Mouse (Mus musculus) CH12.LX (cell line): ENCODE measurements around the gene Zfp317. TPM values are rescaled to one million over a fixed set of nuclear protein-coding genes. Genes with fewer than 3 reads are reported as not detected.
"Not testable (repeated sequence)": the region's sequence is repeated elsewhere in the genome, so short reads cannot be mapped to it uniquely, and the experiment has no call there.

Experiments used
- DNase-seq: peaks from one replicate; pipeline ENCODE4 v3.0.0-alpha.2; 2013; ENCODE audit errors: extremely low read depth
- H3K27ac ChIP-seq: 2 replicates; pipeline ENCODE4 v1.5.1; 2012; ENCODE audit warnings: low read depth, mild to moderate bottlenecking, control low read depth, moderate library complexity; ENCODE audit not compliant: insufficient read depth
- H3K27me3 ChIP-seq: replicated peaks from 2 replicates; pipeline ENCODE3; 2012; ENCODE audit warnings: inconsistent platforms
- H3K36me3 ChIP-seq, 2 experiments: replicated peaks in 1 of 2; 2 replicates each; pipeline versions ENCODE3 to v1.6.1; 2012; ENCODE audit warnings: inconsistent platforms in 1 of 2, low read length in 1 of 2, mild to moderate bottlenecking in 1 of 2, mixed read lengths in 1 of 2, moderate library complexity in 1 of 2; ENCODE audit not compliant: control insufficient read depth in 1 of 2, insufficient read depth in 1 of 2
- H3K4me1 ChIP-seq, 2 experiments: 2 replicates each; pipeline ENCODE4 v1.6.1; 2012; ENCODE audit warnings: inconsistent platforms in 1 of 2, moderate library complexity in 1 of 2; ENCODE audit not compliant: insufficient read depth in 2 of 2, control insufficient read depth in 1 of 2
- H3K4me2 ChIP-seq: 2 replicates; pipeline ENCODE4 v1.6.1; 2012; ENCODE audit warnings: low read depth, mild to moderate bottlenecking, control low read depth; ENCODE audit not compliant: poor library complexity, insufficient read depth, severe bottlenecking
- H3K4me3 ChIP-seq, 3 experiments: fragments of 150-350 bp in 1 of 3; sonication (generic) in 1 of 3; replicated peaks in 1 of 3; 2 replicates each; pipeline versions ENCODE3 to v1.5.1; 2011 to 2012; ENCODE audit warnings: low read depth in 2 of 3, low read length in 2 of 3, mild to moderate bottlenecking in 2 of 3, moderate library complexity in 2 of 3, control low read depth in 1 of 3, improper control_type of control experiment in 1 of 3, inconsistent platforms in 1 of 3, mixed read lengths in 1 of 3; ENCODE audit not compliant: poor library complexity in 1 of 3
- H3K79me2 ChIP-seq: replicated peaks from 2 replicates; pipeline ENCODE4 v1.6.1; 2012; ENCODE audit warnings: mild to moderate bottlenecking, moderate library complexity; ENCODE audit not compliant: control insufficient read depth, poor library complexity, insufficient read depth, severe bottlenecking; ENCODE audit errors: extremely low read depth
- H3K9ac ChIP-seq: 2 replicates; pipeline ENCODE4 v1.6.1; 2012; ENCODE audit warnings: low read depth, mild to moderate bottlenecking, control low read depth, moderate library complexity; ENCODE audit not compliant: insufficient read depth
- H3K9me3 ChIP-seq: replicated peaks from 2 replicates; pipeline ENCODE3; 2012; ENCODE audit warnings: low read length, inconsistent platforms, mixed read lengths
- BHLHE40 ChIP-seq: IDR thresholded peaks from 2 replicates; pipeline ENCODE4 v1.6.1; 2011; ENCODE audit warnings: mild to moderate bottlenecking, low read depth, low read length, improper control_type of control experiment
- CHD2 ChIP-seq: IDR thresholded peaks from 2 replicates; pipeline ENCODE4 v1.6.1; 2011; ENCODE audit warnings: low read length, improper control_type of control experiment
- E2F4 ChIP-seq: IDR thresholded peaks from 2 replicates; pipeline ENCODE4 v1.6.1; 2011; ENCODE audit warnings: low read depth, low read length, improper control_type of control experiment; ENCODE audit not compliant: insufficient replicate concordance
- ELF1 ChIP-seq: IDR thresholded peaks from 2 replicates; pipeline ENCODE4 v1.6.1; 2014; ENCODE audit warnings: low read depth, mild to moderate bottlenecking, inconsistent platforms, low read length, improper control_type of control experiment
- ETS1 ChIP-seq: conservative IDR thresholded peaks from 2 replicates; pipeline ENCODE4 v1.6.1; 2012; ENCODE audit warnings: low read depth, mild to moderate bottlenecking, inconsistent platforms, low read length, improper control_type of control experiment, moderate library complexity
- KAT2A ChIP-seq: IDR thresholded peaks from 2 replicates; pipeline ENCODE4 v1.6.1; 2012; ENCODE audit warnings: low read length, improper control_type of control experiment, inconsistent platforms; ENCODE audit not compliant: insufficient replicate concordance
- MEF2A ChIP-seq: IDR thresholded peaks from 2 replicates; pipeline ENCODE4 v1.6.1; 2014; ENCODE audit warnings: low read depth, mild to moderate bottlenecking, inconsistent platforms, low read length, improper control_type of control experiment, borderline replicate concordance
- MYC ChIP-seq: IDR thresholded peaks from 2 replicates; pipeline ENCODE4 v1.6.1; 2011; ENCODE audit warnings: low read depth, mild to moderate bottlenecking, improper control_type of control experiment, low read length
- NRF1 ChIP-seq: IDR thresholded peaks from 2 replicates; pipeline ENCODE4 v1.6.1; 2014; ENCODE audit warnings: low read depth, mild to moderate bottlenecking, inconsistent platforms, low read length, improper control_type of control experiment, moderate library complexity
- SIN3A ChIP-seq: IDR thresholded peaks from 2 replicates; pipeline ENCODE4 v1.6.1; 2012; ENCODE audit warnings: low read length, improper control_type of control experiment, inconsistent platforms
- UBTF ChIP-seq: IDR thresholded peaks from 2 replicates; pipeline ENCODE4 v1.6.1; 2012; ENCODE audit warnings: low read depth, mild to moderate bottlenecking, inconsistent platforms, low read length, improper control_type of control experiment, moderate library complexity
- ZMIZ1 ChIP-seq: IDR thresholded peaks from 2 replicates; pipeline ENCODE4 v1.6.1; 2012; ENCODE audit warnings: low read depth, mild to moderate bottlenecking, inconsistent platforms, low read length, improper control_type of control experiment
- ZNF384 ChIP-seq: IDR thresholded peaks from 2 replicates; pipeline ENCODE4 v1.6.1; 2012; ENCODE audit warnings: low read depth, low read length, improper control_type of control experiment, inconsistent platforms
- dilution Hi-C: fragments of 300-500 bp; cut with MboI; formaldehyde crosslinking; loops from 2 replicates; pipeline ENCODE4 v1.14.3; 2020; ENCODE audit warnings: low sequenced_read_pairs; ENCODE audit not compliant: extremely low pct_unique_long_range_greater_than_20kb, extremely low pct_ligation_motif_present
- in situ Hi-C: fragments of 300-500 bp; cut with MboI; formaldehyde crosslinking; loops from 3 replicates; pipeline ENCODE4 v1.14.3; 2019; ENCODE audit warnings: low sequenced_read_pairs, low pct_ligation_motif_present, low pct_unique_long_range_greater_than_20kb, mixed read lengths
- polyA plus RNA-seq: library from polyadenylated mRNA; unstranded; fragments of >175 nt; gene quantifications from 2 replicates; pipeline ENCODE4 v1.2.1, GENCODE M21; 2012; ENCODE audit warnings: low read depth; ENCODE audit not compliant: insufficient read length
- total RNA-seq, 2 experiments: library from RNA; depleted of rRNA; stranded (reverse); fragments of 300-350 nt in 1 of 2; fragments of >200 nt in 1 of 2; gene quantifications; 2 replicates each; pipeline ENCODE4 v1.2.3; 2012 to 2014

Zfp317 gene
- total and polyA plus RNA-seq, 3 experiments: 10.7 to 25.9 (median 15.6) TPM

DNA sequence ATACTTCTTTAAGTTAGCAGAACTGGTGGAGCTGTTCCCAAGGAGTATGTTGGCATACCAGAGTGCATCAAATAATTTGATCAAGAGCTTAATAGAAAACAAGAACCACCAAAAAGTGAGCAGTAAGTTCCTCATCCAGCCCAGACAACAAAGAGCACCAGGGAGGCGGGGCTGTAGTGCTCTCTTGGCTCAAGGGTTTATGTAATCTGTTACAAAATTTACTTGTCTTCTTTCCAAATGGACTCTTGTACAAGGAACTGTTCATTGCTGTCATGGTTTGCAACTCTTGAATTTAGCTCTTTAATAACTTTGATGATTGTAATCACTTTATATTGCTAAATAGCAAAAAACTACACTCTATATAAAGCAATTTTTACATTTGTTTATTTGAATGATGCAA, 69.5 kb downstream of the Zfp317 start:
- in situ Hi-C loops (no loop called here), dilution Hi-C loops (no loop called here)
- no peaks in the 10 kb centered on the region for H3K4me1 ChIP-seq

DNA sequence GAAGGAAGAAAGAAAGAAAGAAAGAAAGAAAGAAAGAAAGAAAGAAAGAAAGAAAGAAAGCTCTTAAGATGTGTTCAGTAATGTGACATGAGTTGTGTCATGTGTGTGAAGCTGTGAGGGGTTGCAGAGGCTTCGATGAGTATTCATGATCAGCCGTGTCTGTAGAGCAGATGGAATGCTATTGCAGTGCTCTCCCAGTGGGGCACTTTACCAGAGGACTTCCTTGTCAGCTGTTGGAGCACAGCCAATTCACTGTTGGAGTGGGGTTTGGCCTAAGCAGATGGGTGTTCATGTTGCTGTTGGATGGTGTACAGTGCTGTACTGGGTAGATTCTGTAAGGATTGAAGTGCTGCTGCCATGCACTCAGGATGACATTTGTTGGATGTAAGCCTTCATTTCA, 70.5 kb downstream of the Zfp317 start:
- TF ChIP-seq E2F4: no peak
- no peak for TF ChIP-seq ZMIZ1
- no peak for TF ChIP-seq MEF2A
- no peaks in the 10 kb centered on the region for H3K9me3 ChIP-seq
- H3K4me2 ChIP-seq: no peak overlapping the region
- H3K4me3 ChIP-seq: no peak overlapping the region
- no peaks in the 10 kb centered on the region for H3K79me2 ChIP-seq
- in situ Hi-C loops (no loop called here), dilution Hi-C loops (no loop called here)
- H3K4me1 ChIP-seq: no peaks in the 10 kb centered on the region
- H3K27me3 ChIP-seq: no peaks in the 10 kb centered on the region
- H3K27ac ChIP-seq: no peak overlapping the region
- no peak for DNase-seq
- H3K9ac ChIP-seq: no peak overlapping the region
- no peaks in the 10 kb centered on the region for H3K36me3 ChIP-seq

More for the DNA sequence above, 69.5 kb downstream of the Zfp317 start:
- Histone ChIP-seq H3K9me3 (no peaks in the 10 kb centered on the region), H3K27me3 (no peaks in the 10 kb centered on the region), H3K79me2 (no peaks in the 10 kb centered on the region), H3K9ac (no peak overlapping the region), H3K36me3 (no peaks in the 10 kb centered on the region), H3K4me2 (no peak overlapping the region), H3K4me3 (no peak overlapping the region), H3K27ac (no peak overlapping the region)
- no peak for DNase-seq
- TF ChIP-seq ZNF384: no peak
- TF ChIP-seq KAT2A: no peak
- no peak for TF ChIP-seq E2F4
- TF ChIP-seq NRF1: no peak
- TF ChIP-seq UBTF: no peak
- no peak for TF ChIP-seq ETS1
- no peak for TF ChIP-seq BHLHE40
- no peak for TF ChIP-seq CHD2
- no peak for TF ChIP-seq SIN3A
- TF ChIP-seq MYC: no peak
- TF ChIP-seq ELF1: no peak

DNA sequence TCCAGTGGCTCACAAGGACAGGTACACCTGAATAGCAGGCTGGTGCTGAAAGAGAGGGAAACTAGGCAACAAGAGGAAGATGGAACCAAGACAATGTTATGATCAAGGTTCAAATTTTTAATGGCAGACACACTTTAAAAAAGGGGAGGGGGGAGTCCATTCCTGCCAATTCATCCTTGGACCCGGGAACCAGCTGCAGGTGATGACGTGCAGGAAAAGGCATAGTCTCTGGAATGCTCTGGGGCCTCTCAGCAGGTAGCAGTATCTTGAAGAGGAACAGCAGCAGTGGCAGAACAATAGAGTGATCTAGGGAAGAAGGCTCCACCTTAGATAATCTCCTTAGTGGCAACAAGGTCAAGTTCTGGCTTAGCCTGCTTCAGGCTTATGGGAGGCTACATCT, 72.4 kb downstream of the Zfp317 start:
- H3K9me3 ChIP-seq, H3K9ac ChIP-seq, H3K4me2 ChIP-seq, DNase-seq, H3K4me3 ChIP-seq, H3K27ac ChIP-seq, H3K79me2 ChIP-seq, dilution Hi-C loops, H3K27me3 ChIP-seq, H3K36me3 ChIP-seq, H3K4me1 ChIP-seq, in situ Hi-C loops: not testable (repeated sequence)

DNA sequence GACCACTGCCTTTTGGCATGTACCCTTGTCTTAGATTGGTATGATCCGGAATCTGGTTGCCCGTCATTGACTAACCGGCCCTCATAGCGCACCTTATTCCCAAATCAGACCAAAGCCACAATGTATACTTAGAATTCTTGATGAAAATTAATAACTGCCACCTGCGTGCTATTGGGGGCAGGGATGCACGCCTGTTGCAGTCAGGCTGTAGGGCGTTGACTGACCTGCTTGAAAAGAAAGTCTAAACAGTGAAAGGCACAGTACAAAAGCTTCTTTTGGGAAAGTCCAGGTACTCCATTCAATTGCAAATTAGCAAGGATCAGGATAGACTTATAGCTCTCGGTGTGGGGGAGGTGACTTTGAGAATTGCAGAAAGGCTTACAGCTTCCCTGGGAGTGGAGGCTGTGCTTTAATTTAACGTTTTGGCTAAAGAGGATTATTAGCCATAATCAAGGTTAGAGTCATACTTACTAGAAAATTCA, 73.0 kb downstream of the Zfp317 start:
- in situ Hi-C loops, H3K36me3 ChIP-seq, dilution Hi-C loops, H3K27me3 ChIP-seq, H3K79me2 ChIP-seq, H3K4me3 ChIP-seq, DNase-seq, H3K4me2 ChIP-seq, H3K9ac ChIP-seq, H3K27ac ChIP-seq, H3K9me3 ChIP-seq, H3K4me1 ChIP-seq: not testable (repeated sequence)
